Mouse (Mus musculus): Measurements from ENCODE around the gene Fars2. TPM values are rescaled to one million over a fixed set of nuclear protein-coding genes. Genes with fewer than 3 reads are reported as not detected.
"Not testable (repeated sequence)": the region's sequence is repeated elsewhere in the genome, so short reads cannot be mapped to it uniquely, and the experiment has no call there.

The Fars2 gene
- polyA plus RNA-seq, 1 experiment from 2014 or later, result 33.0 TPM

DNA sequence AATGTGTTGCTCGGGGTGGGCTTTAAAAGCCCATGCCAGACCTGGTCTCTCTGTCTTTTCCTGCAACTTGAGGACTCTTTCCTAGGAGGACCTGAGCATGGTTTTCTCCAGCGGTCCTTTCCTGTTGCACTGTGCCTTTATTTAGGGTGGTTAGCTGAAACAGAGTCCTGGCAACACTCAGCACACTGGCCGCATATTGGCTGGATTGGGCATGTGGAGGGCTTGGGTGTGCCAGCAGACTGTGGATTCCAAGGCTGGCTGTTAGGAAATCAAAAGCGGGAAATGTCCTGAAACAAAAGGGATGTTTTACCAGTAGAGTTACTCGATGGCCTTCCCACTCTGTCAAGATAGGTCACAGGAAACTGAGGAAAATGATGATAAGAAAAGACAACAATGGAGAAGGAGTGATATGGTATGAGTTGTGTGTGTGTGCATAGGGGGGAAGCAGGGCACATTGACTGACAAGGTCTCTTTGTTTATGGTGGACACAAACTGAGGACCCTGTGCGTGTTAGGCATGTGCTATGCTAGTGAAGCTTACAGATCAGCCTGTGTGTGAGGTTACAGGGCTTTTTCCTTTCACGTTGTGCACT, 39.2 kb downstream of the Fars2 start:
- no peaks in the 10 kb centered on the region for H3K27me3 ChIP-seq (ENCODE audit: control insufficient read depth, insufficient read depth, low read length)
- no peak for ATAC-seq (ENCODE audit: low FRiP score, low TSS enrichment)
- no peaks in the 10 kb centered on the region for H3K4me1 ChIP-seq (ENCODE audit: control insufficient read depth, insufficient read depth, low read length)
- no peak overlapping the region for H3K9ac ChIP-seq (replicated peaks; ENCODE audit: low read length)
- DNase-seq, result no peak
- WGBS, result 91% methylated on average over 7 of the region's 7 CpGs
- H3K4me2 ChIP-seq (ENCODE audit: low read length), result no peak overlapping the region
- H3K9me3 ChIP-seq (ENCODE audit: control insufficient read depth, low read length), result 0 out of 2 replicates have a peak, but pooled peaks cover 2% of the 10 kb centered on the region
- H3K36me3 ChIP-seq (ENCODE audit: control insufficient read depth, insufficient read depth, low read length), result no peaks in the 10 kb centered on the region
- H3K27ac ChIP-seq (replicated peaks; ENCODE audit: low read depth, low read length), result no peak overlapping the region
- H3K4me3 ChIP-seq (replicated peaks; ENCODE audit: low read depth, low read length), result no peak overlapping the region

DNA sequence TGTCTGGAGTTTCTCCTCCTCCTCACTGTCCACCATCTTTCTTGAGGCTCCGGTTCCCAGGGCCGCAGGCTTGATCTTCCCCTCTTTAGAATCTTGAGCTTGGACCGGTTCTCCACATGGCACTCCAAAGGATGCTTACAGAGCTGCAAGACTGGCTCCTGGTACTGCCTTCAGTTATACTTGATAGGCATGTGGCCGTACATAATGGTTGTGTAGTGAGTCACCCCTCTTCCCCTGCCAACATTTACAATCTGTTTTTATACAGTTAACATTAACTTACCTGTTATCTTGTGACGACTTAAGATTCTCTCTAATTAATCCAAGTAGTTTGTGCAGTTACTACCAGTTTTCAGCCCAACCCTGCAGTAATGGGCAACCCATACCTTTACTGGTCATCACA, 46.2 kb downstream of the Fars2 start:
- ATAC-seq (ENCODE audit: low FRiP score, low TSS enrichment) (no peak), DNase-seq (no peak)
- H3K9me3 ChIP-seq (ENCODE audit: control insufficient read depth, low read length), result no peaks in the 10 kb centered on the region
- H3K4me3 ChIP-seq (replicated peaks; ENCODE audit: low read depth, low read length), result no peak overlapping the region
- no peaks in the 10 kb centered on the region for H3K27me3 ChIP-seq (ENCODE audit: control insufficient read depth, insufficient read depth, low read length)
- no peak overlapping the region for H3K27ac ChIP-seq (replicated peaks; ENCODE audit: low read depth, low read length)
- H3K9ac ChIP-seq (replicated peaks; ENCODE audit: low read length), result no peak overlapping the region
- H3K36me3 ChIP-seq (ENCODE audit: control insufficient read depth, insufficient read depth, low read length), result no peaks in the 10 kb centered on the region
- 94% methylated on average over 5 of the region's 5 CpGs for WGBS
- H3K4me1 ChIP-seq (ENCODE audit: control insufficient read depth, insufficient read depth, low read length), result no peaks in the 10 kb centered on the region
- no peak overlapping the region for H3K4me2 ChIP-seq (ENCODE audit: low read length)

DNA sequence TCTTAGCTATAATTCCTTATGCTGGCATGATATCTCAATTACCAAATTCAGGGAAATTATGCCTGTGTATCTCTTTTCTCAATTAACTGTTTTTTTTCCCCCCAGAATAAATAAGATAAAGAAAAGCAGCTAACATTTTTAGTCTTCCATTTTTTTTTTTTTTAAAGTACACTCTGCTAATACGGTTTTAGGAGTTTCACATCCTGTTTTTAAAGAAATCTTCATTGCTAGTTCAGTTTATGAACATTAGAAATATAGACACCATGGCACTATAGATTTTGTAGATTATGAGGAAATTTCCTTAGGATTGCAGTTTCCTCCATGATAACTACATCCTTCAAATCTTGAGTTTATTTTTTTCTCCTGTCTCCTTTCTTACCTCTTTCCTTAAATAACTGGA, 46.7 kb downstream of the Fars2 start:
- WGBS, result 98% methylated on average over 1 of the region's 1 CpGs
- Histone ChIP-seq H3K9me3 (ENCODE audit: control insufficient read depth, low read length) (no peaks in the 10 kb centered on the region), H3K36me3 (ENCODE audit: control insufficient read depth, insufficient read depth, low read length) (no peaks in the 10 kb centered on the region), H3K9ac (replicated peaks; ENCODE audit: low read length) (no peak overlapping the region), H3K4me2 (ENCODE audit: low read length) (no peak overlapping the region), H3K27me3 (ENCODE audit: control insufficient read depth, insufficient read depth, low read length) (no peaks in the 10 kb centered on the region), H3K4me1 (ENCODE audit: control insufficient read depth, insufficient read depth, low read length) (no peaks in the 10 kb centered on the region), H3K4me3 (replicated peaks; ENCODE audit: low read depth, low read length) (no peak overlapping the region), H3K27ac (replicated peaks; ENCODE audit: low read depth, low read length) (no peak overlapping the region)
- no peak for DNase-seq
- no peak for ATAC-seq (ENCODE audit: low FRiP score, low TSS enrichment)

DNA sequence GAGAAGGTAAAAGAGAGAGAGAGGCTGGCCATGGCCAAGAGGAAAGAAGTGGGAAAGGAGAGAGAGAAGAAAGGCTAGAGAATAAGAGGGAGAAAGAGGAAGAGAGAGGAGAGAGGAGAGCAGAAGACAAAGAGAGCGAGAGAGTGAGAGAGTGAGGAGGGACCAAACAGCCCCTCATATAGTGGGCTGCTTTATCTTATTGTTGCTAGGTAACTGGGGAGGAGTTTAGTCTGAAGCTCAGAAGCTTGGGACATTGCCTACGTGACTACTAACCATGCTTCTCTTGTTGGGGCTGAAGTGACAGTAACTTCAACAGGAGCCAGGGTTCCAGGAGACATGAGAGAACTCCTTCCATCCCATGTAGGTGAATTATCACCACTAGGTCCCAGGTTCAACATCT, 55.8 kb downstream of the Fars2 start:
- H3K9me3 ChIP-seq (ENCODE audit: control insufficient read depth, low read length); H3K4me2 ChIP-seq (ENCODE audit: low read length); H3K36me3 ChIP-seq (ENCODE audit: control insufficient read depth, insufficient read depth, low read length); DNase-seq; ATAC-seq (ENCODE audit: low FRiP score, low TSS enrichment); H3K27ac ChIP-seq (replicated peaks; ENCODE audit: low read depth, low read length); H3K27me3 ChIP-seq (ENCODE audit: control insufficient read depth, insufficient read depth, low read length); H3K9ac ChIP-seq (replicated peaks; ENCODE audit: low read length); H3K4me1 ChIP-seq (ENCODE audit: control insufficient read depth, insufficient read depth, low read length); H3K4me3 ChIP-seq (replicated peaks; ENCODE audit: low read depth, low read length): not testable (repeated sequence)
- 33% methylated on average over 2 of the region's 2 CpGs for WGBS

DNA sequence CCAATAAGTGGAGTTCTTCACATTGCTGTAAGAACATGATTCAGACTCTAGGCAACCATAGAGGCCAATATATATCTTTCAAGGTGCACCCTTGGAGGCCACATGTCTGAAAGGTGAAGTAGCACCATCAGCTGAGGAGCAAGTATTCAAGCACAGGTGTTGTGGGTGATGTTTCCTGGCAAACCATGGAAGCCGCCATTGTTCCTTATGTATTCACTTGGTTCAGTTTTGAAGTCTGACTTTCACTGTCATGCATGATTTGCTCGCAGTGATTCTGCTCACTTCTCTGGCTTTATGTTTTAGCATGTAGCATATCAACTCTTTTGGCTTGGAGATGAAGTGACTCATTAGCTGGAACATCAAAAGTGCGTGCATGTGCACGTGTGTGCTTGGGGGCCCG, 56.9 kb downstream of the Fars2 start:
- no peaks in the 10 kb centered on the region for H3K9me3 ChIP-seq (ENCODE audit: control insufficient read depth, low read length)
- no peak for DNase-seq
- ATAC-seq (ENCODE audit: low FRiP score, low TSS enrichment), result no peak
- 92% methylated on average over 5 of the region's 5 CpGs for WGBS
- no peaks in the 10 kb centered on the region for H3K27me3 ChIP-seq (ENCODE audit: control insufficient read depth, insufficient read depth, low read length)
- H3K27ac ChIP-seq (replicated peaks; ENCODE audit: low read depth, low read length), result no peak overlapping the region
- H3K4me1 ChIP-seq (ENCODE audit: control insufficient read depth, insufficient read depth, low read length), result no peaks in the 10 kb centered on the region
- no peak overlapping the region for H3K4me2 ChIP-seq (ENCODE audit: low read length)
- H3K9ac ChIP-seq (replicated peaks; ENCODE audit: low read length), result no peak overlapping the region
- H3K4me3 ChIP-seq (replicated peaks; ENCODE audit: low read depth, low read length), result no peak overlapping the region
- H3K36me3 ChIP-seq (ENCODE audit: control insufficient read depth, insufficient read depth, low read length), result no peaks in the 10 kb centered on the region

DNA sequence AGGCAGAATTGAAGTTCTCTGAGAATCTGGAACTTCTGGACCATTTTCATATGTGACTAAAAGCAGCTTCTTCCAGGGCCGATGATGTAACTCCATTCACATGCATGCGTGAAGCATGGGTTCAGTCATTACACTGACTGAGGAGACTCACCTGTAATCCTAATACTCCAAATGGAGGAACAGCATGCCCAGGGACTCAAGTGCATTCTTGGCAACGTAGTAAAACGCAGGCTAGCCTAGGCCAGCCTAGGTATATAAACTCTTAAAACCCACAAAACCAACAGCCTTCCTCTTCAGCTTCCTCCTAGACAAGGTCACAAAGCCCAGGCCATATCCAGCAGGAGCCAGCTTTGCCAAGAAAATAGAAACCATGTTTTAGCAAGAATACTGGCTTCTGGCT, 57.6 kb downstream of the Fars2 start:
- H3K9me3 ChIP-seq (ENCODE audit: control insufficient read depth, low read length), result no peaks in the 10 kb centered on the region
- H3K4me2 ChIP-seq (ENCODE audit: low read length), result no peak overlapping the region
- H3K4me3 ChIP-seq (replicated peaks; ENCODE audit: low read depth, low read length), result no peak overlapping the region
- ATAC-seq (ENCODE audit: low FRiP score, low TSS enrichment) (no peak), DNase-seq (no peak)
- H3K36me3 ChIP-seq (ENCODE audit: control insufficient read depth, insufficient read depth, low read length), result no peaks in the 10 kb centered on the region
- no peak overlapping the region for H3K27ac ChIP-seq (replicated peaks; ENCODE audit: low read depth, low read length)
- 96% methylated on average over 4 of the region's 4 CpGs for WGBS
- no peaks in the 10 kb centered on the region for H3K27me3 ChIP-seq (ENCODE audit: control insufficient read depth, insufficient read depth, low read length)
- no peak overlapping the region for H3K9ac ChIP-seq (replicated peaks; ENCODE audit: low read length)
- H3K4me1 ChIP-seq (ENCODE audit: control insufficient read depth, insufficient read depth, low read length), result no peaks in the 10 kb centered on the region

DNA sequence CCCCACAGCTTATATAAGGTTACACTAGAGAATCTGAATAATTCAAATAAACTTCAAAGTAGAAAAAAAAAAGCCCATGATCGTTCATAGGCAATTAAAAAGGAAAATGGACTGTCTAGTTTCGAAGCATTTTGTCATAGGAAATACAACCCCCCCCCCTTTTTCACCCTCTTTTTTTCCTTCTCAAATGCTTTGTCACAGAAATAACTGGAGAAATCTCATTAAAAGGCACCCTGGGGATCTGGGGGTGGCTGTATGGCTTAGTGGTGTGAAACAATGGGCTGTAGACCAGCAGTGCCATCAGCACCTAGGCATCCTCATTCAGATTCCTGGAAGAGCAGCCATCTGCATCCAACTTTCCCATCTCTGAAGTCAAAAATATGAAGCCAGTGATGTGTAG, 64.0 kb downstream of the Fars2 start:
- 58% methylated on average over 2 of the region's 2 CpGs for WGBS
- no peaks in the 10 kb centered on the region for H3K9me3 ChIP-seq (ENCODE audit: control insufficient read depth, low read length)
- H3K9ac ChIP-seq (replicated peaks; ENCODE audit: low read length), result no peak overlapping the region
- H3K4me2 ChIP-seq (ENCODE audit: low read length), result no peak overlapping the region
- H3K4me1 ChIP-seq (ENCODE audit: control insufficient read depth, insufficient read depth, low read length), result no peaks in the 10 kb centered on the region
- no peak for DNase-seq
- no peak for ATAC-seq (ENCODE audit: low FRiP score, low TSS enrichment)
- no peaks in the 10 kb centered on the region for H3K36me3 ChIP-seq (ENCODE audit: control insufficient read depth, insufficient read depth, low read length)
- no peaks in the 10 kb centered on the region for H3K27me3 ChIP-seq (ENCODE audit: control insufficient read depth, insufficient read depth, low read length)
- H3K4me3 ChIP-seq (replicated peaks; ENCODE audit: low read depth, low read length), result no peak overlapping the region
- no peak overlapping the region for H3K27ac ChIP-seq (replicated peaks; ENCODE audit: low read depth, low read length)

DNA sequence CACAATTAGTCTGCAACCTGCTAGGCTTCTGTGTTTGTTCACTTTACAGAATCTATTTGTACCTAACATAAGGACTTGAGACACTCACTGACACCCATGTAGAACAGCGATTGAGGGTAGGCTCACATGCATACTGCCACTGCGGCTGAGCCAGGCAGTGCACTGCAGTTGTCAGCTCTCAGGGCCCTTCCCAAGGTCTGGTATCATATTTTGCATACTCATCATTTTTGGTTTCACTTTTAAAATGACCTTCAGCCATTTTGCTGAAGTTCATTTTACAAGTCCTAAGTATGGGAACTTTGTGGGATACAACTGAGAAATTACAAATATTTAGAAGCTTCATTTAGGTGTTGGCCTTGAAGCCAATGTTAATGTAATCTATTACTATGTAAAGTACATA, 73.4 kb downstream of the Fars2 start:
- DNase-seq (no peak), ATAC-seq (ENCODE audit: low FRiP score, low TSS enrichment) (no peak)
- WGBS, result 96% methylated on average over 2 of the region's 2 CpGs
- Histone ChIP-seq H3K4me1 (ENCODE audit: control insufficient read depth, insufficient read depth, low read length) (0 out of 2 replicates have a peak, but pooled peaks cover 5% of the 10 kb centered on the region), H3K4me2 (ENCODE audit: low read length) (no peak overlapping the region), H3K4me3 (replicated peaks; ENCODE audit: low read depth, low read length) (no peak overlapping the region), H3K36me3 (ENCODE audit: control insufficient read depth, insufficient read depth, low read length) (no peaks in the 10 kb centered on the region), H3K9ac (replicated peaks; ENCODE audit: low read length) (no peak overlapping the region), H3K27me3 (ENCODE audit: control insufficient read depth, insufficient read depth, low read length) (no peaks in the 10 kb centered on the region), H3K9me3 (ENCODE audit: control insufficient read depth, low read length) (no peaks in the 10 kb centered on the region), H3K27ac (replicated peaks; ENCODE audit: low read depth, low read length) (no peak overlapping the region)

DNA sequence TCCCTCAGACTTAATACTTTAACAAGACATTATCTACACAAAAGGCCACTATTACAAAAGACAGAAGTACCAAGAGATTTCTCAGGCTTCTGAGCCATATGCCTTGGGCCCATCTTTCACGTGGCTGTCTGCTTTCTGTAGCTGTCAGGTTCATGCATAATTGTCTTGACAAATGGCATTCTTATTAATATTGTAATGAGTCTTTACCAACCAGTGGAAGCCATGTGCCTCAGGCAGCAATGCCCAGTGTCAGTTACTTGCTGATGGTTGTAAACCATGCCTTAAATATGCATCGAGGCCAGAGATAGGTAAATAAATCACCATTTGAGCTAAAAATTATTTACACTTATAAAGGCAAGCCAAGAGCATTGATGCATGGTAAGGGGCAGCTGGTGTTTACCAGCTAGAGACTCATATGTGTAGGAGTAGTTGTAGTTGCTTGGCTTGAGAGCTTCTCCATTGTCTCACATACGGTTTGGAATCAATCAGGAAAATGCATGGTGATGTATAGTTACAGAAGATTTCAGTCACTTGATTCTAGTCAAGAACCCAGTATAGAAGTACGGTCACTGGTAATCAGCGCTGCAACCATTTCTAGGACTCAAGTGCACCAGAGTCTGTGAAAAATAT, 76.4 kb downstream of the Fars2 start:
- H3K4me2 ChIP-seq (ENCODE audit: low read length), result no peak overlapping the region
- no peak overlapping the region for H3K4me3 ChIP-seq (replicated peaks; ENCODE audit: low read depth, low read length)
- DNase-seq (peak; percentile 70), ATAC-seq (ENCODE audit: low FRiP score, low TSS enrichment) (peak; percentile 62; the same call in 1 of the 2 replicates)
- 0 out of 2 replicates have a peak, but pooled peaks cover 8% of the 10 kb centered on the region for H3K4me1 ChIP-seq (ENCODE audit: control insufficient read depth, insufficient read depth, low read length)
- H3K36me3 ChIP-seq (ENCODE audit: control insufficient read depth, insufficient read depth, low read length), result no peaks in the 10 kb centered on the region
- H3K9ac ChIP-seq (replicated peaks; ENCODE audit: low read length), result no peak overlapping the region
- peak overlapping the region; percentile 33; the same call in 1 of the 2 replicates for H3K27ac ChIP-seq (replicated peaks; ENCODE audit: low read depth, low read length)
- 46% methylated on average over 5 of the region's 5 CpGs for WGBS
- H3K9me3 ChIP-seq (ENCODE audit: control insufficient read depth, low read length), result no peaks in the 10 kb centered on the region
- no peaks in the 10 kb centered on the region for H3K27me3 ChIP-seq (ENCODE audit: control insufficient read depth, insufficient read depth, low read length)
